Mouse (Mus musculus): ENCODE measurements around the gene Gpr4.

DNA sequence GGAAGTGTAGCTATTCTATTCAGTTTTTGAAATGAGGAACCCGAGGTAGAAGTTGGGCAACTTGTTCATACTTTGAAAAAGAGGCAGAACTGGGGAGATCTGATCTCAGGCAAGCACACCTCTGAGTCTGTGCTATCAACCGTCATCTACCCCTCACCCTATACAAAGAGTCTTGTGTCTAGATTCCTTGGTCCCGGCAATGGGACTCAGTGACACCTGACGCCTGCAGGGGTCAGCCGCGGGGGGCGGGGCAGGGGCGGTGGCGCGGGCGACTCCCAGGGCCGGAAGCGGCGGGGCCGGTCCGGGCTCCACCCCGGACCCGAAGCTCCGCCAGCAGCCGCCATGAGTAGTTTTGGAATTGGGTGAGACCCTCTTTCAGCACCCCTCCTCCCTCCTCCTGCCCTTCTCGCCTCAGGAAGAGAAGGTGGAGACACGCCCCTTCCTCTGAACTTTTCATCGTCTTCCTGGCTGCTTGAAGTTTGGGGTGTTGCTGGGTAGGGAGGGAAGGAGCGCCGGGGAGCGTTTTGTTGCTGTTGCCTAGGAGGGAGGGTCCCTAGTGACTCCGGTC is 31.4 kb upstream of the Gpr4 start:
- no peak for TF ChIP-seq POLR2A (IDR thresholded peaks at IDR 0.05; ENCODE audit: control insufficient read depth, low read depth, low read length)
- no peak for TF ChIP-seq CTCF (IDR thresholded peaks at IDR 0.05; ENCODE audit: control insufficient read depth, insufficient read depth, insufficient replicate concordance, low read depth, low read length)
